21 mouse cellular contexts compared by ENCODE assay signal in the genomic region with DNA sequence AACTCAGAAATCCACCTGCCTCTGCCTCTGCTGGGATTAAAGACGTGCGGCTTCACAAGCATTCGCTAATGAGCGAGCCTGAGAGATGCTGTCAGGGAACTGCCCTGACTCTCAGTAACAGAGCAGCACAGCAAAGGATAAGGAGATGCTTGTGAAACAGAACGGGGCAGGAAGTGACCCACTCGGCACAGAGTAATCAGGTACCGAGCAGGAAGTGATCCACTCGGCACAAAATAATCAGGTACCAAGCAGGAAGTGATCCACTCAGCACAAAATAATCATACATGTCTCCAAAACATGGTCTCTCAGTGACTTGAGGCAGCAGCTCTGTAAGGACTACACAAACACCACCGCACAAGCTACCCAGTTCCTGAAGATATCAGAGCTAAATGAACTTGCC.
"Had no signal": no experiment of that assay in that cellular context is flagged by ENCODE, and none has a peak within 500 bp of the region (broad histone marks: within the 10 kb centered on the region; RNA-seq: fewer than 3 reads in every experiment).

No protein-coding gene starts in this region.

- H3K27me3 ChIP-seq: kidney, embryonic 15.5 days; limb, embryonic 12.5 days; limb, embryonic 15.5 days; midbrain, embryonic 12.5 days; midbrain, embryonic 15.5 days; neural tube, embryonic 13.5 days had no signal

- H3K4me1 ChIP-seq: kidney, embryonic 15.5 days; midbrain, embryonic 12.5 days; midbrain, embryonic 15.5 days; neural tube, embryonic 13.5 days had no signal

- H3K27ac ChIP-seq: kidney, embryonic 15.5 days; left cerebral cortex, adult 2 months; limb, embryonic 12.5 days; limb, embryonic 15.5 days; liver, embryonic 14.5 days; macrophage; midbrain, embryonic 12.5 days; midbrain, embryonic 15.5 days; neural tube, embryonic 13.5 days had no signal

- ATAC-seq: liver, postnatal 0 days; lung, postnatal 0 days; midbrain, embryonic 15.5 days had no signal

- H3K36me3 ChIP-seq: kidney, embryonic 15.5 days; limb, embryonic 12.5 days; limb, embryonic 15.5 days; midbrain, embryonic 12.5 days; midbrain, embryonic 15.5 days; neural tube, embryonic 13.5 days had no signal

- H3K4me3 ChIP-seq: kidney, embryonic 15.5 days; left cerebral cortex, adult 2 months; limb, embryonic 12.5 days; limb, embryonic 15.5 days; midbrain, embryonic 12.5 days; midbrain, embryonic 15.5 days; neural tube, embryonic 13.5 days had no signal

- DNase-seq: kidney, postnatal 10 days; kidney, postnatal 36 days; layer of hippocampus, postnatal 36 days; left cerebral cortex, postnatal 4 days; liver, postnatal 0 days; lung, embryonic 14.5 days; retina, postnatal 1 day; right cerebral cortex, postnatal 25 days; spleen, adult 18-20 months; thymus, adult 18-20 months; thymus, postnatal 36 days had no signal

- H3K9me3 ChIP-seq: kidney, embryonic 15.5 days; limb, embryonic 12.5 days; limb, embryonic 15.5 days; midbrain, embryonic 12.5 days; midbrain, embryonic 15.5 days; neural tube, embryonic 13.5 days had no signal
